Mouse (Mus musculus) c-Kit-positive CD71-positive TER-119-negative erythroid progenitor cells, embryonic 14.5 days (primary cell): ENCODE results near the gene Trnau1ap.
"Not testable (repeated sequence)": the region's sequence is repeated elsewhere in the genome, so short reads cannot be mapped to it uniquely, and the experiment has no call there.

ENCODE experiments used
- DNase-seq: peaks from one replicate; pipeline ENCODE4 v3.0.0-alpha.2; 2013; ENCODE audit warnings: low read depth

Gene Trnau1ap

GRCm38 (mm10) chr4:132344403-132345134, 15.2 kb upstream of the Trnau1ap start:
- no peak for DNase-seq

- DNase-seq: no peak
These were observed 12.1 kb upstream of the Trnau1ap start for GRCm38 (mm10) chr4:132341451-132341850.

DNA sequence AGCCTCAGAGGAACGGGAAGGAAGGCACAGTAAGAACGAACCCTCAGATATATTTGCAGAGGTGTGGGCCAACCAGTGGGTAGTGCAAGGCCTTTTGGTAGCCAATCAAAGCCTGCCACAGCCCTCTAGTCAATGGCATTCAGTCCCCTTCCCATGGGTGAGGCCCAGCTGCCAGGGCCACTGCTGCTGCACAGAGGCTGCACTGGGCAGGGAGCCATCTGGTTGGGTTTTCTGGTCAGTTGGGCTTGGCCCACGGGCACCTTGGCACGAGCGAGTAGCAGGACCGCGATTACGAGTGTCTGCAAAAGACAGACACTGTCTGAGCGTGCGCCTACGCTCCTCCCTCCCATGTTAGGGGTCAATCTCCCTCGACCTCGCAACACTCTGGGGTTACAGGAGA, 9.6 kb upstream of the Trnau1ap start:
- no peak for DNase-seq

- no peak for DNase-seq
These were observed 3.5 kb upstream of the Trnau1ap start for GRCm38 (mm10) chr4:132332880-132333279.

- no peak for DNase-seq
These were observed 2.6 kb upstream of the Trnau1ap start for GRCm38 (mm10) chr4:132331960-132332359.

- no peak for DNase-seq
These were observed 557 bp upstream of the Trnau1ap start for GRCm38 (mm10) chr4:132329835-132330354.

- no peak for DNase-seq
These were observed 851 bp downstream of the Trnau1ap start for GRCm38 (mm10) chr4:132328391-132328982.

DNA sequence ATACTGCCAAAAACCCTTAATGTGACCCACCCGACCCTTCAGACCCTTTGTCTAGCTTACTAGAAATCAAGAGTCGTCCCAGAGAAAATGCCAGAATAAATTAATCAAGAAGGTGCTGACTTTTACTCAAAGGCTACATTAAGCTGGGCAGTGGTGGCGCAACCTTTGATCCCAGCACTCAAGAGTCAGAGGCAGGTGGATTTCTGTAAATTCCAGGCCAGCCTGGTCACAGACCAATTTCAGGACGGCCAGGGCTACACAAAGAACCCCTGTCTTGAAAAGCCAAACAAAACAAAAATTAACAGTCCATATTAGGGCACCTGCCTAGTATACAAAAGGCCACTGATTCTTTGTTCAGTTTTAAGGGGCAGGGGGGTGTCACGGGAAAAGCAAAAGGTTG, 2.9 kb downstream of the Trnau1ap start:
- DNase-seq: no peak

- DNase-seq: no peak
These were observed 13.6 kb downstream of the Trnau1ap start for GRCm38 (mm10) chr4:132315711-132316110.

DNA sequence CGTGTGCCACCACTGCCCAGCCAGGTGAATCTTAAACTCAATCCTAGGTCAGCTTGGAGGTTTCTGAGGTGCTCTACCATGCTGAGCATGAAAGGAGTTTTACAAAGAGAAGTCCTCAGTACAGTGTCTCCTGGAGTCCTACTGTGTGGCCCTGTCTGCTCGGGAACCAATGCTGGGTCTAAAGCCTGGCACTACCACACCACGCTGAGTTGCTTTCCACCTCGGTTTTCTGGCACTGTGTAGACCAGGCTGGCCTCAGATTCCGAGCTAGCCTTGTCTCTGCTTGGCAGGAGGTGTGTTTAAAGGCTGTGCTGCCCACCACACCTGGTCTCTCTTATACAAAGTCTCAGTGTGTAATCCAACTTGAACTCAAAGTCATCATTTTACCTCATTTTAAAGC, 16.7 kb downstream of the Trnau1ap start:
- DNase-seq: no peak

DNA sequence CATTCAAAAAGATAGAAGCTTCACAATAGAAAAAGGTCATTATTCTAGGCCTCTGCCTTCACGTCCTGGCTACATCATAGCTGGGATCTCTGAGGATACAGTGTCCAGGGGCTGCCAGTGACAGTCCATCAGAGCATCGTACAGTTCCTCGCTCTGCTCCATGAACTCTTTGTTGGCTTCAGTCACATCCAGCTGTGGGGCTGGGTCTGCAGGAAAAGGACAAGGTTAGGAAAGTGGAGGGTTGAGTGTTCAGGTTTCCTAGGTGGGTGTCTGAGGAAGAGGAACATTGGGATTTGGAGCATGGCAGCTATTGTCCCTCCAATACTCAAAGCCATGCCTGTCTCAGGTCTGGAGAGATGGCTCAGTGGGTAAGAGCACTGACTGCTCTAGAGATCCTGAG, 17.5 kb downstream of the Trnau1ap start:
- DNase-seq: no peak

GRCm38 (mm10) chr4:132311209-132311608, 18.1 kb downstream of the Trnau1ap start:
- no peak for DNase-seq

DNA sequence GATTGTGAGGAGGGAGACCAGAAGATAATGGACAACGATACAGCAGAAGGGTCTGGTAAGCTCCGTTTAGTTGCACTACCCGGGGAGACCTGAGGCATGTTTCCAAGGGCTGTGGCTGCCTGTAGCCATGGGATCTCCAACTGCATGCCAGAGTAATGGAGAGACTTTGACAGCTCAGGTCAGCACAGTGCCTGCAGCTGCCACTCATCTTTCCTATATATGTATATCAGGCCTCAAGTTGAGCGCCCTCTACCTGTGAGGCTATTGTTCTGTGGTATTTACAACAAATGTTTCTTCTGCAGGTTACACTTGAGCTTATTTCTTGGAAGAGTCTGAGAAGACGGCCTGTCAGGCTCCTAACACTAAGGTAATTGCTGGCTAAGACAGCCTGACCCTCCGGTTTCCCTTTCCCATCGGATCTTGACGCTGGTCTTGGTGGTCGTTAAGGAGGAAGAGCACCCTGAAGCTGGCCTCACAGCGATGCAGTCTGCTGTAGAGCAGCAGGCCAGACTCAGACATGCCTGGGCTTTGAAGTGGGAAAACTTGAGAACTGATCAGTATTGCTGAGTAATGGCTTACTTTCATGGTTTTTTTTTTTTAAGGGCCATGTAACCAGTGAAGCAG, 19.4 kb downstream of the Trnau1ap start:
- no peak for DNase-seq

GRCm38 (mm10) chr4:132309140-132309848, 20.0 kb downstream of the Trnau1ap start:
- DNase-seq: no peak

- peak; percentile 82 for DNase-seq
These were observed 20.8 kb downstream of the Trnau1ap start for GRCm38 (mm10) chr4:132308437-132309139.

DNA sequence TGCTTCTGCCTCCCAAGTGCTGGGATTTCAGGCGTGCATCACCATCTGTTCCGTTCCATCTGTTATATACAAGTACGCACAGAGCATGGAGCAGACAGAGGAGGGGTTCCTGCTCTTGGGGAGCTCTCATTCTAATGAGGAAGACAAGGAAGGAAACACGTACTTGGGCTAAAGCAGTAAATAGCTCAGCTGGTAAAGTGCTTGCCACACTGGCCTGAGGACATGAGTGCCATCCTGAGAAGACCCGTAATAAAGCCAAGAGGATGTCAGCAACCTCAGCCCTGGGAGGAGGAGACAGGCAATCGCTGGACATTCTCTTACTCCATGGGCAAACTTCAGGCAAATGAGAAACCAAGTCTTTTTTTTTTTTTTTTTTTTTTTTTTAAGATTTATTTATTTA, 23.3 kb downstream of the Trnau1ap start:
- no peak for DNase-seq

GRCm38 (mm10) chr4:132305276-132305675, 24.1 kb downstream of the Trnau1ap start:
- DNase-seq: no peak

DNA sequence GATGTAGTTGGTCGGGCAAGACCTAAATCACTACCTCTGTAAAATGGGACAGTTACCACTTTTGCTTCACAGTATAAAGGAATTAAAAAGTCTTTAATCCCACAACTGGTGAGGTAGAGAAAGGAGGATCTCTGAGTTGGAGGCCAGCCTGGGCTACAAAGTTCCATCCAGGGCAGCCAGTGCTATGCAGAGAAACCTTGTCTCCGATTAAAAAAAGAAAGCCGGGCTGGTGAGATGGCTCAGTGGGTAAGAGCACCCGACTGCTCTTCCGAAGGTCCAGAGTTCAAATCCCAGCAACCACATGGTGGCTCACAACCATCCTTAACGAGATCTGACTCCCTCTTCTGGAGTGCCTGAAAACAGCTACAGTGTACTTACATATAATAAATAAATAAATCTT, 25.9 kb downstream of the Trnau1ap start:
- DNase-seq: not testable (repeated sequence)

DNA sequence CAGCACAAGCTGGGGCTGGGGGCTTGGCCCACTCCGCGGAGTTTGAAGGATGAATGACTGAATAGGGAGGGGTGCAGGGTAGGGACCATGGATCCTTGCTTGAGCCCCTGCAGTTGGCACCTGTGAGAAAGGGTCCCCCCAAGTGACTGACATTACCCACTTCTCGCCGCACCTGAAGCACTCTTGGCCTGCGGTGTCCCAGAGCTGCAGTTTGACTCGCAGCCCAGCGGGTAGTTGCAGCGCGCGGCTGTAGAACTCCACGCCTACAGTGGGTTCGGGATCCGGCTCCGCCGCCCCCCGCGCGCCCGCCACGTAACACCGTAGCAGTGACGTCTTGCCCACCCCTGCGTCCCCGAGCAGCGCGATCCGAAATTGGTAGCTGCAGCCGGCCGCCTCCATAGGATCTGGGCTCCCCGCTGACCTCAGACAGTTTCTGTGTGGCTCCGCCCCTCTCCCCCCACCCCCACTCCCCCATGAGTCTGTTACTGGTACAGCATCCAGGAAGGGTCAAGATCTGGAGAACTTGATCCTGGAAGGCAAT, 26.3 kb downstream of the Trnau1ap start, which contains the start of gene Rab42:
Rab42 (minus strand) TSS at position 447 of the 541 bp plus-strand sequence.
- DNase-seq: peak; percentile 45

DNA sequence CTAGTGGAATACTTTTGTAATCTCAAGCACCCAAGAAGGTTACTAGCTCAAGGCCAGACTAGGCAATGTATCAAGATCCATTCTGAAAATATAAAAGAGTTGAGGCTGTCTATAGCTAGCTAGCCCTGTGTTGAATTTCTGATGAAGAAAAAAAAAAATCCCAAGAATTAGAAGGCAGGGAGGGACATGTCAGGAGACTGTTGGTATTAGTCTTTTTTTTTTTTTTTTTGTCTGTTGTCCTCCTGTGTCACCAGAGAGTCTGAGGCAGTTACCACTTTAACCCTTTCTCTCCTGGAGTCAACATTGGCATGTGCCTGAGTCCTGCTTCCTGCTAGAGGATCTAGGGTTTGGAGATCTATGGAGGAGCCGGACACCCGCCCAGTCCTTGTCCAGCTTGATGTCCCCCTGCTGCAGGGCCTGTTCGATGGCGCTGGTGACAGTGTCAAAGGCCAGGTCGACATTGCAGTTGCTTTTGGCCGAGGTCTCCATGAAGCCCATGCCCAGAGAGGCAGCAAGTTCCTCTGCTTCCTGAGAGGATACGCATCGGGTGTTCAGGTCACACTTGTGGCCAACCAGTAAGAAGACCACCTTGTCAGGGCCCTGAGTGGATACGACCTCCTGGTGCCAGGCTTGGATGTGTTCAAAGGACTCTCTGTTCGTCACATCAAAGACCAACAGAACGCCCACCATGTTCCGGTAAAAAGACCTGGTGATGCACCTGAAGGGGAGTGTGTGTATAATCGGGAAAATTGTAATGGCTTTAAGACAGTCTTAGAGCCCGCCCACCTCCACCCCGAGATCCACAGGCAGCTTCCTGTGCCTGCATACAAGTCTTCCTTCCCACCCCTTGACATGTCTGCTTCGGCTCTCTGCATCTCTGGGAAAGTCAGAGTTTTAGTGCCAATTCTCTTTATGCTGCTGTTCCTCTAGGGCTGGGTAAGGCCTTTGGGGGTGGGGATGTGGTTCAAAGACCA, 27.1 kb downstream of the Trnau1ap start:
- no peak for DNase-seq
